Mouse (Mus musculus) heart, embryonic 14.5 days (tissue): ENCODE results near the gene 6030458C11Rik. TPM values are rescaled to one million over a fixed set of nuclear protein-coding genes. Genes with fewer than 3 reads are reported as not detected.

Experiments
- ATAC-seq: fragments of 200-750 bp; cut with Nextera tagmentation; 2 replicates; pipeline ENCODE4 v1.8.0; 2017; ENCODE audit warnings: low read depth, moderate TSS enrichment; ENCODE audit not compliant: insufficient number of reproducible peaks, insufficient read depth, low FRiP score
- H3K27ac ChIP-seq, 2 experiments: fragments of 200-500 bp in 1 of 2; fragments of 300-500 bp in 1 of 2; sonication (generic) in 1 of 2; replicated peaks in 1 of 2; 2 replicates each; pipeline ENCODE4 v1.5.1; 2012 to 2014; ENCODE audit warnings: low read depth in 2 of 2, low read length in 2 of 2, control low read depth in 1 of 2, mild to moderate bottlenecking in 1 of 2, mixed read lengths in 1 of 2; ENCODE audit not compliant: control insufficient read depth in 1 of 2, insufficient read depth in 1 of 2
- H3K27me3 ChIP-seq: fragments of 300-500 bp; sonication (generic); 2 replicates; pipeline ENCODE4 v1.6.1; 2014; ENCODE audit warnings: mild to moderate bottlenecking, low read length, control low read depth; ENCODE audit not compliant: control insufficient read depth, insufficient read depth
- H3K36me3 ChIP-seq: fragments of 300-500 bp; sonication (generic); 2 replicates; pipeline ENCODE4 v1.6.1; 2014; ENCODE audit warnings: mild to moderate bottlenecking, control low read depth, low read length, mixed read lengths; ENCODE audit not compliant: control insufficient read depth, insufficient read depth
- H3K4me1 ChIP-seq, 2 experiments: fragments of 200-500 bp in 1 of 2; fragments of 300-500 bp in 1 of 2; sonication (generic) in 1 of 2; 2 replicates each; pipeline ENCODE4 v1.6.1; 2012 to 2014; ENCODE audit warnings: low read length in 2 of 2, control low read depth in 1 of 2, mixed read lengths in 1 of 2; ENCODE audit not compliant: control insufficient read depth in 2 of 2, insufficient read depth in 2 of 2
- H3K4me2 ChIP-seq: fragments of 300-500 bp; sonication (generic); 2 replicates; pipeline ENCODE4 v1.6.1; 2014; ENCODE audit warnings: mild to moderate bottlenecking, low read length
- H3K4me3 ChIP-seq, 2 experiments: fragments of 200-500 bp in 1 of 2; fragments of 300-500 bp in 1 of 2; sonication (generic) in 1 of 2; 2 replicates each; pipeline ENCODE4 v1.5.1; 2012 to 2014; ENCODE audit warnings: low read length in 2 of 2, mild to moderate bottlenecking in 2 of 2, control low read depth in 1 of 2, low read depth in 1 of 2, moderate library complexity in 1 of 2; ENCODE audit not compliant: control insufficient read depth in 1 of 2, insufficient read depth in 1 of 2
- H3K9ac ChIP-seq: fragments of 300-500 bp; sonication (generic); 2 replicates; pipeline ENCODE4 v1.6.1; 2014; ENCODE audit warnings: mild to moderate bottlenecking, low read length
- H3K9me3 ChIP-seq: fragments of 300-500 bp; sonication (generic); 2 replicates; pipeline ENCODE4 v1.6.1; 2016; ENCODE audit warnings: low read length, control low read depth; ENCODE audit not compliant: control insufficient read depth
- WGBS: fragments of 180-500 bp; shearing (Covaris S2); extraction: QIAGEN DNeasy Blood & Tissue Kit; methylation state at CpG from one replicate; pipeline ENCODE4 v1.1.7; 2014; 5-methylcytosine and 5-hydroxymethylcytosine counted together
- polyA plus RNA-seq: library from polyadenylated mRNA; unstranded; fragments of >200 nt; fragmentation: Nextera tagmentation; extraction: Ambion mirVana; gene quantifications from 2 replicates; pipeline ENCODE4 v1.2.1, GENCODE M21; 2014

The 6030458C11Rik gene
- polyA plus RNA-seq, 1 experiment from 2014 or later = 25.0 TPM

DNA sequence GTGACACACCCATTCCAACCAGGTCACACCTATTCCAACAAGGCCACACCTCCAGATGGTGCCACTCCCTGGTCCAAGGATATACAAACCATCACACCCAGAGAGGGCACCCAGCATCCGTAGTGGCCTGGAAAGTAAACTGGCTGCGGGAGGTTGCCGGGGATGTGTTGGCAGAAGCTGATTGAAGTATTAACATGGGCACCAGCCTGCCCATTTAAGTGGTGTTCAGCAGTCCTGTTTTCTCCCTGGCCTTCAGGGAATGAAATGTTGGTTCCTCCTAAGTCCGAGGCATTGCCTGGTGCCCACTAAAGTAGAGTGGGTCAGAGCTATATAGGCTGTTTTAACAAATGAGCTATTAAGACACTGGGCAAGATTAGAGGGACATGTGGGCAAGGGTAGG lies 8.2 kb upstream of the 6030458C11Rik start:
- H3K27me3 ChIP-seq = no peaks in the 10 kb centered on the region
- no peak for ATAC-seq
- 94% methylated on average over 4 of the region's 4 CpGs for WGBS
- no peaks in the 10 kb centered on the region for H3K4me1 ChIP-seq
- H3K4me3 ChIP-seq = no peak overlapping the region
- H3K4me2 ChIP-seq = no peak overlapping the region
- peaks cover 72% of the 10 kb centered on the region for H3K36me3 ChIP-seq
- no peak overlapping the region for H3K27ac ChIP-seq
- no peaks in the 10 kb centered on the region for H3K9me3 ChIP-seq
- no peak overlapping the region for H3K9ac ChIP-seq

GRCm38 (mm10) chr15:12829878-12830277 lies 5.4 kb upstream of the 6030458C11Rik start:
- WGBS = 87% methylated on average over 3 of the region's 3 CpGs
- Histone ChIP-seq H3K27ac (no peak overlapping the region), H3K4me1 (peaks cover 8 to 10% of the 10 kb centered on the region in 2 experiments), H3K36me3 (peaks cover 57% of the 10 kb centered on the region), H3K4me3 (no peak overlapping the region), H3K4me2 (no peak overlapping the region), H3K27me3 (no peaks in the 10 kb centered on the region), H3K9ac (no peak overlapping the region), H3K9me3 (no peaks in the 10 kb centered on the region)
- ATAC-seq = no peak

DNA sequence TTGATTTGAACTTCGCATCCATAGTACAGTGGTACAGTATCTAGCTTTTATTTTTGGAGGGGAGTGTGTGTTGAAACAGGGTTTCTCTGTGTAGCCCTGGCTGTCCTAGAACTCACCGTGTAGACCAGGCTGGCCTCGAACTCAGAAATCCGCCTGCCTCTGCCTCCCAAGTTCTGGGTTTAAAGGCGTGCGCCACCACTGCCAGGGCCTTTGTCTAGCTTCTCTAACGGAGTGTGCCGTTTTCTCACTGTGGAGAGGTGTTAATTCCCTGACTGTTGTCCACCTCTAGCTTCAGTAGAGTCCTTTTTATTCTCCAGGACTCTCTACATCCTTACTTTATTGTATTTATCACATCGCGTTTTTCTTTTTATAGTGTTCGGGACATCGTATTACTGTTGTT lies 959 bp upstream of the 6030458C11Rik start:
- Histone ChIP-seq H3K9ac (peak overlapping the region; percentile 89), H3K27ac (no peak overlapping the region)

GRCm38 (mm10) chr15:12824965-12825364 lies 516 bp upstream of the 6030458C11Rik start:
- H3K4me1 ChIP-seq = peaks cover 8 to 21% of the 10 kb centered on the region in 2 experiments
- H3K4me3 ChIP-seq = peak overlapping the region; percentile 80 to 99
- peak; percentile 9; the same call in 1 of the 2 replicates for ATAC-seq
- WGBS = under 1% methylated on average over 31 of the region's 31 CpGs
- no peaks in the 10 kb centered on the region for H3K9me3 ChIP-seq
- peaks cover 56% of the 10 kb centered on the region for H3K36me3 ChIP-seq
- peak overlapping the region; percentile 89 for H3K9ac ChIP-seq
- H3K27ac ChIP-seq = peak overlapping the region in 1 of 2 experiments; percentile 53; a peak in 2 of 4 replicates
- H3K27me3 ChIP-seq = no peaks in the 10 kb centered on the region
- H3K4me2 ChIP-seq = peak overlapping the region; percentile 83

More for the DNA sequence above, 959 bp upstream of the 6030458C11Rik start:
- H3K4me1 ChIP-seq = peaks cover 8 to 21% of the 10 kb centered on the region in 2 experiments
- no peaks in the 10 kb centered on the region for H3K27me3 ChIP-seq
- peak overlapping the region; percentile 80 to 99 for H3K4me3 ChIP-seq
- no peak for ATAC-seq
- no peaks in the 10 kb centered on the region for H3K9me3 ChIP-seq
- peaks cover 55% of the 10 kb centered on the region for H3K36me3 ChIP-seq
- 45% methylated on average over 12 of the region's 12 CpGs for WGBS
- H3K4me2 ChIP-seq = peak overlapping the region; percentile 83

DNA sequence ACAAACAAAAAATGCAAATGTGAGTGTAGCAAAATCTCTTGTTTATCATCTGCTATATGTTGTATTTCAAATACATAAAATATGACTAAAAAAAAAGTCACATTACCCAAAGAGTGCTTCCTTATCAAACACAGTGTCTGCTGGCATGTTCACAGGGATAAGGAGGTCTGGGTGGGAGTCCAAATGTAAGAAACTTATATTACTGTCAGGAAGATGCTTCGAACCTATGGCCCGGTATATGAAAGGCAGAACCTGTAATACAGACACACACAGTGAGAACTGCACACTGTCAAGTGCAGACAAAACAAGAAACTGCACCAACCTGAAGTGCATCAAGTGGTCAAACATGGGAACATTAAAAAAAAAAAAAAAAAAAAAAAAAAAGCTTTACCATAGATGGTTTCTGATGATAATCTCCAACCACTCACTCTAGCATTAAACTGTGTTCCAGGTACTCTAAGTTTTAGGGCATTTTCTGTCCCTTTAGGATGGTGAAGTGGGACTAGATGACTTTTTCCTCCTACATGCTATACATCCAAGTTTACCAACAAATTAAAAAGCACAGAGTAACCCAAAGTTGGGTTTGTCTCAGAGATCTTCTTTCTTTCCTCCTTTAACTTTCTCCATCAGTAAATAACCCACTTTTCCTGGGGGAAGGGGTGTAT lies 862 bp downstream of the 6030458C11Rik start:
- peak overlapping the region; percentile 80 to 99 for H3K4me3 ChIP-seq
- H3K4me2 ChIP-seq = peak overlapping the region; percentile 89
- ATAC-seq = no peak
- 95% methylated on average over 2 of the region's 2 CpGs for WGBS
- H3K9ac ChIP-seq = peak overlapping the region; percentile 88
- H3K27me3 ChIP-seq = no peaks in the 10 kb centered on the region
- peaks cover 56% of the 10 kb centered on the region for H3K36me3 ChIP-seq
- H3K9me3 ChIP-seq = no peaks in the 10 kb centered on the region
- peaks cover 8 to 21% of the 10 kb centered on the region in 2 experiments for H3K4me1 ChIP-seq
- no peak overlapping the region; a peak in 1 of 4 replicates for H3K27ac ChIP-seq

- H3K27me3 ChIP-seq = no peaks in the 10 kb centered on the region
- ATAC-seq = no peak
- no peak overlapping the region for H3K4me3 ChIP-seq
- H3K9me3 ChIP-seq = no peaks in the 10 kb centered on the region
- 66% methylated on average over 9 of the region's 9 CpGs for WGBS
- H3K27ac ChIP-seq = no peak overlapping the region
- 0 out of 2 replicates have a peak overlapping the region, but pooled peaks have one; percentile 89 for H3K4me2 ChIP-seq
- H3K36me3 ChIP-seq = peaks cover 56% of the 10 kb centered on the region
- peaks cover 8 to 21% of the 10 kb centered on the region in 2 experiments for H3K4me1 ChIP-seq
- no peak overlapping the region for H3K9ac ChIP-seq
Observed at GRCm38 (mm10) chr15:12822416-12823395, 1.7 kb downstream of the 6030458C11Rik start.

- 91% methylated on average over 8 of the region's 8 CpGs for WGBS
- H3K36me3 ChIP-seq = peaks cover 96% of the 10 kb centered on the region
- H3K27ac ChIP-seq = no peak overlapping the region
- H3K4me2 ChIP-seq = no peak overlapping the region
- H3K4me1 ChIP-seq = no peaks in the 10 kb centered on the region
- no peaks in the 10 kb centered on the region for H3K9me3 ChIP-seq
- no peak overlapping the region for H3K9ac ChIP-seq
- no peak overlapping the region for H3K4me3 ChIP-seq
- no peaks in the 10 kb centered on the region for H3K27me3 ChIP-seq
- ATAC-seq = no peak
Observed at GRCm38 (mm10) chr15:12817592-12817991, 6.9 kb downstream of the 6030458C11Rik start.
